In the genomic region with DNA sequence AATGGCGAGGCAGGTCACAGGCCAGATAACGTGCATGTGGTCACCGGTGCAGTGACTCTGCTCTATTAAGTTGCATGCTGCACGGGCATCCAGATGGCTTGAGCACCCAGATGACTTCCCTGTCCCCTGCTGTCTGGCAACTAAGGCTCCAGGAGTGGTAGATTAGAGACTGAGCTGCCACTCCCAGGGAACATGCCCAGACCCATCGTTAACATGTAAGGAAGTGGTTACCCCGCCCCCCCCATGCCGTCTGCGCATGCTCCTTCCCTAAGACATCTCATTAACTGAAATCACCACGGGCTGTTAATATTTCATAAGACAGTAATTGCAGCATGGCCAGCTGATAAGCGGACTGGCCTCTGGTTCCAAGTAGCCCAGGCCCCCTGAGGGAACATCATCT, we compare ENCODE assay signal across 10 mouse cellular contexts. TPM values are rescaled to one million over a fixed set of nuclear protein-coding genes. Genes with fewer than 3 reads are reported as not detected.
DNase-seq lines count a peak whose midpoint lies in the region; ATAC-seq lines count a peak whose summit lies in the region.
"Had no signal": no experiment of that assay in that cellular context is flagged by ENCODE, and none has a peak within 500 bp of the region (broad histone marks: within the 10 kb centered on the region; RNA-seq: fewer than 3 reads in every experiment).

No protein-coding gene starts in this region.

- no peaks in the 10 kb centered on the region for H3K9me3 ChIP-seq in forebrain, embryonic 11.5 days (ENCODE audit: control insufficient read depth, low read length)
- H3K9me3 ChIP-seq in forebrain, embryonic 14.5 days (replicated peaks; ENCODE audit: control insufficient read depth, low read length), result no peaks in the 10 kb centered on the region
- no peaks in the 10 kb centered on the region for H3K9me3 ChIP-seq in hindbrain, embryonic 12.5 days (replicated peaks)

- peak; percentile 40 for DNase-seq in forebrain, embryonic 11.5 days (ENCODE audit: low spot score)
- no peak for DNase-seq in forebrain, embryonic 14.5 days (ENCODE audit: low spot score)
- DNase-seq in urinary bladder, adult 18-20 months (ENCODE audit: low spot score in 2 of 2), result peak; percentile 58 to 64
- DNase-seq in urinary bladder, postnatal 10 days (ENCODE audit: low spot score), result no peak
- DNase-seq in urinary bladder, postnatal 36 days (ENCODE audit: low spot score in 2 of 2), result peak; percentile 60 to 71
- no peak for DNase-seq in cerebellum, postnatal 25 days
- DNase-seq: cerebellum, postnatal 14 days; kidney, adult 11 months had no signal

- H3K4me3 ChIP-seq in forebrain, embryonic 11.5 days (ENCODE audit: low read depth, low read length), result no peak overlapping the region
- no peak overlapping the region for H3K4me3 ChIP-seq in forebrain, embryonic 14.5 days (ENCODE audit: low read depth, low read length)
- H3K4me3 ChIP-seq in macrophage (ENCODE audit: inconsistent target), result no peak overlapping the region
- no peak overlapping the region for H3K4me3 ChIP-seq in hindbrain, embryonic 12.5 days

- ATAC-seq in forebrain, embryonic 11.5 days (replicated peaks; ENCODE audit: low FRiP score), result no peak
- no peak for ATAC-seq in forebrain, embryonic 14.5 days
- no peak for ATAC-seq in hindbrain, embryonic 12.5 days (ENCODE audit: low FRiP score)

- H3K27me3 ChIP-seq in forebrain, embryonic 11.5 days (ENCODE audit: control insufficient read depth, insufficient read depth, low read length), result peaks cover 14% of the 10 kb centered on the region; the same call in 1 of the 2 replicates
- H3K27me3 ChIP-seq in forebrain, embryonic 14.5 days (replicated peaks; ENCODE audit: control insufficient read depth, insufficient read depth, low read length), result peaks cover 3% of the 10 kb centered on the region; the same call in 1 of the 2 replicates
- H3K27me3 ChIP-seq in hindbrain, embryonic 12.5 days, result peaks cover 30% of the 10 kb centered on the region

- peaks cover 7% of the 10 kb centered on the region; the same call in 1 of the 2 replicates for H3K4me1 ChIP-seq in forebrain, embryonic 11.5 days (replicated peaks; ENCODE audit: control insufficient read depth, insufficient read depth, low read length)
- no peaks in the 10 kb centered on the region; the same call in 1 of the 2 replicates for H3K4me1 ChIP-seq in forebrain, embryonic 14.5 days (ENCODE audit: control insufficient read depth, insufficient read depth, low read length)
- H3K4me1 ChIP-seq in hindbrain, embryonic 12.5 days, result peaks cover 10% of the 10 kb centered on the region; the same call in 1 of the 2 replicates

- H3K79me2 ChIP-seq in macrophage (ENCODE audit: inconsistent target), result no peaks in the 10 kb centered on the region

- no peak overlapping the region for H3K27ac ChIP-seq in forebrain, embryonic 11.5 days (ENCODE audit: low read depth, low read length)
- no peak overlapping the region for H3K27ac ChIP-seq in forebrain, embryonic 14.5 days (ENCODE audit: low read depth, low read length)
- H3K27ac ChIP-seq in macrophage, result peak overlapping the region; percentile 95
- H3K27ac ChIP-seq in hindbrain, embryonic 12.5 days, result no peak overlapping the region

- H3K9ac ChIP-seq in forebrain, embryonic 11.5 days (ENCODE audit: low read length), result no peak overlapping the region
- no peak overlapping the region for H3K9ac ChIP-seq in forebrain, embryonic 14.5 days (ENCODE audit: low read length)
- no peak overlapping the region for H3K9ac ChIP-seq in hindbrain, embryonic 12.5 days

- 91% methylated on average over 10 of the region's 10 CpGs for WGBS in forebrain, embryonic 11.5 days
- 87% methylated on average over 10 of the region's 10 CpGs for WGBS in forebrain, embryonic 14.5 days
- 3% methylated on average over 10 of the region's 10 CpGs for WGBS in macrophage (ENCODE audit: missing documents)
- WGBS in hindbrain, embryonic 12.5 days, result 84% methylated on average over 10 of the region's 10 CpGs

- H3K36me3 ChIP-seq in forebrain, embryonic 11.5 days (ENCODE audit: control insufficient read depth, insufficient read depth, low read length), result no peaks in the 10 kb centered on the region
- H3K36me3 ChIP-seq in forebrain, embryonic 14.5 days (ENCODE audit: control insufficient read depth, insufficient read depth, low read length), result no peaks in the 10 kb centered on the region
- H3K36me3 ChIP-seq in macrophage (ENCODE audit: inconsistent target), result no peaks in the 10 kb centered on the region
- no peaks in the 10 kb centered on the region for H3K36me3 ChIP-seq in hindbrain, embryonic 12.5 days

- H3K4me2 ChIP-seq in forebrain, embryonic 11.5 days (ENCODE audit: low read depth, low read length, severe bottlenecking), result no peak overlapping the region
- no peak overlapping the region for H3K4me2 ChIP-seq in forebrain, embryonic 14.5 days (ENCODE audit: low read length)
- no peak overlapping the region for H3K4me2 ChIP-seq in hindbrain, embryonic 12.5 days (replicated peaks)

RNA-seq across cellular contexts. Expression of a gene that starts 0.8 kb away (rescaled TPM):
- polyA plus RNA-seq in forebrain, embryonic 11.5 days (2014; fragmentation: Nextera tagmentation; extraction: Ambion mirVana), result 0.86 and 0.87 TPM in 2 replicates
- 1.4 and 2.8 TPM in 2 replicates for polyA plus RNA-seq in forebrain, embryonic 14.5 days (2014; fragmentation: Nextera tagmentation; extraction: Ambion mirVana)
- total RNA-seq in macrophage (2018; cell fraction: chromatin; rRNA removed), result 100 to 1,000 TPM in 8 of 26 experiments, 10 to 100 TPM in 17, 1 to 10 TPM in 1; 7.4 to 153 (median 58.0) TPM
- total RNA-seq in macrophage (2018; cell fraction: cytosol; rRNA removed), result 10 to 100 TPM in 6 of 26 experiments, 1 to 10 TPM in 20; 2.9 to 18.3 (median 6.9) TPM
- 10 to 100 TPM; 13.1 to 91.6 (median 37.6) TPM for total RNA-seq in macrophage (2018; cell fraction: nucleus; rRNA removed)
- polyA plus RNA-seq in macrophage (2018), result 2.6 to 5.5 TPM (median 4.7 TPM) in 3 replicates
- 1.3 and 1.4 TPM in 2 replicates for polyA plus RNA-seq in hindbrain, embryonic 12.5 days (2016; fragmentation: Nextera tagmentation; extraction: Ambion mirVana)

RNA-seq across cellular contexts. Expression of a gene that starts 7.1 kb away (rescaled TPM):
- 34.9 and 38.6 TPM in 2 replicates for polyA plus RNA-seq in forebrain, embryonic 11.5 days (2014; fragmentation: Nextera tagmentation; extraction: Ambion mirVana)
- 31.0 and 35.0 TPM in 2 replicates for polyA plus RNA-seq in forebrain, embryonic 14.5 days (2014; fragmentation: Nextera tagmentation; extraction: Ambion mirVana)
- 10 to 100 TPM in 16 of 26 experiments, 1 to 10 TPM in 10; 2.3 to 21.6 (median 12.4) TPM for total RNA-seq in macrophage (2018; cell fraction: chromatin; rRNA removed)
- 10 to 100 TPM in 23 of 26 experiments, 1 to 10 TPM in 3; 8.3 to 21.8 (median 14.4) TPM for total RNA-seq in macrophage (2018; cell fraction: cytosol; rRNA removed)
- 10 to 100 TPM in 16 of 26 experiments, 1 to 10 TPM in 10; 2.3 to 20.8 (median 12.9) TPM for total RNA-seq in macrophage (2018; cell fraction: nucleus; rRNA removed)
- polyA plus RNA-seq in macrophage (2018), result 9.8 to 15.6 TPM (median 10.6 TPM) in 3 replicates
- polyA plus RNA-seq in hindbrain, embryonic 12.5 days (2016; fragmentation: Nextera tagmentation; extraction: Ambion mirVana), result 33.8 and 34.8 TPM in 2 replicates

RNA-seq across cellular contexts. Expression of a gene that starts 38.7 kb away (rescaled TPM):
- polyA plus RNA-seq in forebrain, embryonic 11.5 days (2014; fragmentation: Nextera tagmentation; extraction: Ambion mirVana), result 171 and 174 TPM in 2 replicates
- 77.0 and 91.6 TPM in 2 replicates for polyA plus RNA-seq in forebrain, embryonic 14.5 days (2014; fragmentation: Nextera tagmentation; extraction: Ambion mirVana)
- 10 to 100 TPM; 14.9 to 75.9 (median 37.3) TPM for total RNA-seq in macrophage (2018; cell fraction: chromatin; rRNA removed)
- 10 to 100 TPM in 25 of 26 experiments, 1 to 10 TPM in 1; 9.2 to 24.1 (median 16.9) TPM for total RNA-seq in macrophage (2018; cell fraction: cytosol; rRNA removed)
- 10 to 100 TPM in 25 of 26 experiments, 1 to 10 TPM in 1; 9.2 to 39.2 (median 20.7) TPM for total RNA-seq in macrophage (2018; cell fraction: nucleus; rRNA removed)
- 12.8 to 25.9 TPM (median 18.5 TPM) in 3 replicates for polyA plus RNA-seq in macrophage (2018)
- polyA plus RNA-seq in hindbrain, embryonic 12.5 days (2016; fragmentation: Nextera tagmentation; extraction: Ambion mirVana), result 118 and 132 TPM in 2 replicates

Comparison
In these comparisons a context has a peak if more than half of its experiments do, and no peak if none do; other contexts are left out.
1. DNase-seq: peak in forebrain, embryonic 11.5 days (single experiment), urinary bladder, adult 18-20 months (2 of 2) and urinary bladder, postnatal 36 days (2 of 2); none in forebrain, embryonic 14.5 days (single experiment), urinary bladder, postnatal 10 days (single experiment) and cerebellum, postnatal 25 days (0 of 2).